Mouse (Mus musculus) forebrain, embryonic 11.5 days (tissue): Measurements from ENCODE around the gene Foxb2. TPM values are rescaled to one million over a fixed set of nuclear protein-coding genes. Genes with fewer than 3 reads are reported as not detected.

Experiments used
- ATAC-seq: fragments of 200-750 bp; cut with Nextera tagmentation; replicated peaks from 2 replicates; pipeline ENCODE4 v1.8.0; 2017; ENCODE audit warnings: moderate TSS enrichment; ENCODE audit not compliant: low FRiP score
- DNase-seq: peaks from one replicate; pipeline ENCODE4 v3.0.0-alpha.2; 2017; ENCODE audit warnings: low spot score
- H3K27ac ChIP-seq: fragments of 300-500 bp; sonication (generic); 2 replicates; pipeline ENCODE4 v1.5.1; 2014; ENCODE audit warnings: low read depth, low read length
- H3K27me3 ChIP-seq: fragments of 300-500 bp; sonication (generic); 2 replicates; pipeline ENCODE4 v1.6.1; 2014; ENCODE audit warnings: mild to moderate bottlenecking, low read length, mixed read lengths; ENCODE audit not compliant: control insufficient read depth, insufficient read depth
- H3K36me3 ChIP-seq: fragments of 300-500 bp; sonication (generic); 2 replicates; pipeline ENCODE4 v1.6.1; 2014; ENCODE audit warnings: mild to moderate bottlenecking, low read length, moderate library complexity, mixed read lengths; ENCODE audit not compliant: control insufficient read depth, insufficient read depth
- H3K4me1 ChIP-seq: fragments of 300-500 bp; sonication (generic); replicated peaks from 2 replicates; pipeline ENCODE4 v1.6.1; 2014; ENCODE audit warnings: low read length, mixed read lengths; ENCODE audit not compliant: control insufficient read depth, insufficient read depth
- H3K4me2 ChIP-seq: fragments of 300-500 bp; sonication (generic); 2 replicates; pipeline ENCODE4 v1.6.1; 2014; ENCODE audit warnings: low read depth, mild to moderate bottlenecking, low read length, moderate library complexity, mixed read lengths; ENCODE audit not compliant: severe bottlenecking
- H3K4me3 ChIP-seq: fragments of 300-500 bp; sonication (generic); 2 replicates; pipeline ENCODE4 v1.5.1; 2014; ENCODE audit warnings: low read depth, low read length
- H3K9ac ChIP-seq: fragments of 300-500 bp; sonication (generic); 2 replicates; pipeline ENCODE4 v1.6.1; 2014; ENCODE audit warnings: low read length
- H3K9me3 ChIP-seq: fragments of 300-500 bp; sonication (generic); 2 replicates; pipeline ENCODE4 v1.6.1; 2016; ENCODE audit warnings: low read length, mixed read lengths; ENCODE audit not compliant: control insufficient read depth
- WGBS: fragments of 180-500 bp; shearing (Covaris S2); extraction: QIAGEN DNeasy Blood & Tissue Kit; methylation state at CpG from one replicate; pipeline ENCODE4 v1.1.7; 2014; 5-methylcytosine and 5-hydroxymethylcytosine counted together
- polyA plus RNA-seq: library from polyadenylated mRNA; unstranded; fragments of >200 nt; fragmentation: Nextera tagmentation; extraction: Ambion mirVana; gene quantifications from 2 replicates; pipeline ENCODE4 v1.2.1, GENCODE M21; 2014

The Foxb2 gene
- 0.84 and 0.95 TPM in 2 replicates for polyA plus RNA-seq

GRCm38 (mm10) chr19:16873221-16873861, at the start of gene Foxb2:
Gene Foxb2, minus strand, starts transcription at chr19:16873805.
- peak within 1 kb of the TSS; percentile 75 for H3K4me2 ChIP-seq
- H3K27ac ChIP-seq = no peak within 1 kb of the TSS
- ATAC-seq (no peak; the same call in 1 of the 2 replicates), DNase-seq (peak; percentile 78)
- H3K36me3 ChIP-seq = no peaks in the 10 kb centered on the region
- H3K27me3 ChIP-seq = peaks cover 94% of the 10 kb centered on the region
- H3K4me3 ChIP-seq = peak within 1 kb of the TSS; percentile 43
- H3K9ac ChIP-seq = peak within 1 kb of the TSS; percentile 44
- no peaks in the 10 kb centered on the region for H3K9me3 ChIP-seq
- under 1% methylated on average over 40 of the region's 40 CpGs for WGBS
- H3K4me1 ChIP-seq = peaks cover 29% of the 10 kb centered on the region

- Histone ChIP-seq H3K27ac (no peak overlapping the region), H3K4me3 (no peak overlapping the region), H3K4me1 (no peaks in the 10 kb centered on the region), H3K9me3 (no peaks in the 10 kb centered on the region), H3K36me3 (no peaks in the 10 kb centered on the region), H3K27me3 (no peaks in the 10 kb centered on the region), H3K4me2 (no peak overlapping the region), H3K9ac (no peak overlapping the region)
- DNase-seq (no peak), ATAC-seq (no peak)
- WGBS = 87% methylated on average over 5 of the region's 5 CpGs
Observed at GRCm38 (mm10) chr19:16911507-16911906, 37.9 kb upstream of the Foxb2 start.

GRCm38 (mm10) chr19:16903106-16903505, 29.5 kb upstream of the Foxb2 start:
- DNase-seq (no peak), ATAC-seq (no peak)
- Histone ChIP-seq H3K36me3 (no peaks in the 10 kb centered on the region), H3K9ac (no peak overlapping the region), H3K9me3 (no peaks in the 10 kb centered on the region), H3K4me2 (no peak overlapping the region), H3K27me3 (no peaks in the 10 kb centered on the region), H3K4me3 (no peak overlapping the region), H3K27ac (no peak overlapping the region), H3K4me1 (no peaks in the 10 kb centered on the region)
- 75% methylated on average over 2 of the region's 2 CpGs for WGBS

- Histone ChIP-seq H3K9me3 (no peaks in the 10 kb centered on the region), H3K27ac (no peak overlapping the region), H3K9ac (no peak overlapping the region), H3K4me2 (no peak overlapping the region), H3K27me3 (no peaks in the 10 kb centered on the region), H3K4me3 (no peak overlapping the region), H3K36me3 (no peaks in the 10 kb centered on the region), H3K4me1 (no peaks in the 10 kb centered on the region)
- 59% methylated on average over 10 of the region's 10 CpGs for WGBS
- no peak for DNase-seq
- no peak for ATAC-seq
Observed at GRCm38 (mm10) chr19:16899716-16900115, 26.1 kb upstream of the Foxb2 start.

GRCm38 (mm10) chr19:16898576-16898975, 25.0 kb upstream of the Foxb2 start:
- no peak for ATAC-seq
- no peak overlapping the region for H3K4me2 ChIP-seq
- no peak for DNase-seq
- no peaks in the 10 kb centered on the region for H3K9me3 ChIP-seq
- 88% methylated on average over 5 of the region's 5 CpGs for WGBS
- no peak overlapping the region for H3K9ac ChIP-seq
- no peak overlapping the region for H3K27ac ChIP-seq
- H3K27me3 ChIP-seq = no peaks in the 10 kb centered on the region
- no peaks in the 10 kb centered on the region for H3K36me3 ChIP-seq
- H3K4me3 ChIP-seq = no peak overlapping the region
- no peaks in the 10 kb centered on the region for H3K4me1 ChIP-seq

- 1% methylated on average over 17 of the region's 17 CpGs for WGBS
- peaks cover 29% of the 10 kb centered on the region for H3K4me1 ChIP-seq
- H3K27ac ChIP-seq = no peak overlapping the region
- no peak overlapping the region for H3K9ac ChIP-seq
- peak overlapping the region; percentile 4; the same call in 1 of the 2 replicates for H3K4me3 ChIP-seq
- no peaks in the 10 kb centered on the region for H3K9me3 ChIP-seq
- ATAC-seq (no peak), DNase-seq (peak; percentile 71)
- peak overlapping the region; percentile 34; the same call in 1 of the 2 replicates for H3K4me2 ChIP-seq
- H3K36me3 ChIP-seq = no peaks in the 10 kb centered on the region
- peaks cover 79% of the 10 kb centered on the region for H3K27me3 ChIP-seq
Observed at GRCm38 (mm10) chr19:16876458-16876770, 2.8 kb upstream of the Foxb2 start.

- under 1% methylated on average over 34 of the region's 34 CpGs for WGBS
- no peak overlapping the region for H3K9ac ChIP-seq
- ATAC-seq (no peak), DNase-seq (peak; percentile 67)
- peak overlapping the region; percentile 34 for H3K4me2 ChIP-seq
- H3K27ac ChIP-seq = no peak overlapping the region
- no peaks in the 10 kb centered on the region for H3K36me3 ChIP-seq
- H3K4me1 ChIP-seq = peaks cover 31% of the 10 kb centered on the region
- no peaks in the 10 kb centered on the region for H3K9me3 ChIP-seq
- H3K27me3 ChIP-seq = peaks cover 84% of the 10 kb centered on the region
- peak overlapping the region; percentile 4; the same call in 1 of the 2 replicates for H3K4me3 ChIP-seq
Observed at GRCm38 (mm10) chr19:16875631-16876457, 2.2 kb upstream of the Foxb2 start.

GRCm38 (mm10) chr19:16874991-16875540, 1.5 kb upstream of the Foxb2 start:
- H3K36me3 ChIP-seq = no peaks in the 10 kb centered on the region
- WGBS = 2% methylated on average over 14 of the region's 14 CpGs
- H3K4me1 ChIP-seq = peaks cover 31% of the 10 kb centered on the region
- H3K9me3 ChIP-seq = no peaks in the 10 kb centered on the region
- no peak for DNase-seq
- H3K27me3 ChIP-seq = peaks cover 89% of the 10 kb centered on the region
- H3K4me2 ChIP-seq = no peak overlapping the region; the same call in 1 of the 2 replicates
- H3K4me3 ChIP-seq = no peak overlapping the region
- no peak for ATAC-seq
- H3K27ac ChIP-seq = no peak overlapping the region
- H3K9ac ChIP-seq = no peak overlapping the region
